Mouse (Mus musculus) heart, embryonic 12.5 days (tissue): ENCODE data around the gene Vsnl1. TPM values are rescaled to one million over a fixed set of nuclear protein-coding genes. Genes with fewer than 3 reads are reported as not detected.

ENCODE experiments used
- ATAC-seq: fragments of 200-750 bp; cut with Nextera tagmentation; 2 replicates; pipeline ENCODE4 v1.8.0; 2017; ENCODE audit warnings: moderate TSS enrichment, moderate library complexity; ENCODE audit not compliant: insufficient number of reproducible peaks, low FRiP score
- H3K27ac ChIP-seq: fragments of 300-500 bp; sonication (generic); 2 replicates; pipeline ENCODE4 v1.5.1; 2016; ENCODE audit warnings: mild to moderate bottlenecking, moderate library complexity; ENCODE audit not compliant: poor library complexity, severe bottlenecking
- H3K27me3 ChIP-seq: fragments of 300-500 bp; sonication (generic); replicated peaks from 2 replicates; pipeline ENCODE4 v1.6.1; 2016; ENCODE audit warnings: mild to moderate bottlenecking, moderate library complexity
- H3K36me3 ChIP-seq: fragments of 300-500 bp; sonication (generic); 2 replicates; pipeline ENCODE4 v1.6.1; 2016; ENCODE audit warnings: mild to moderate bottlenecking, moderate library complexity
- H3K4me1 ChIP-seq: fragments of 300-500 bp; sonication (generic); replicated peaks from 2 replicates; pipeline ENCODE4 v1.6.1; 2016; ENCODE audit warnings: mild to moderate bottlenecking
- H3K4me2 ChIP-seq: fragments of 300-500 bp; sonication (generic); 2 replicates; pipeline ENCODE4 v1.6.1; 2016; ENCODE audit warnings: mild to moderate bottlenecking, moderate library complexity
- H3K4me3 ChIP-seq: fragments of 300-500 bp; sonication (generic); 2 replicates; pipeline ENCODE4 v1.5.1; 2016; ENCODE audit warnings: mild to moderate bottlenecking
- H3K9ac ChIP-seq: fragments of 300-500 bp; sonication (generic); 2 replicates; pipeline ENCODE4 v1.6.1; 2016; ENCODE audit warnings: mild to moderate bottlenecking, moderate library complexity
- H3K9me3 ChIP-seq: fragments of 300-500 bp; sonication (generic); replicated peaks from 2 replicates; pipeline ENCODE4 v1.6.1; 2016; ENCODE audit warnings: mild to moderate bottlenecking, moderate library complexity
- WGBS: fragments of 180-500 bp; shearing (Covaris S2); methylation state at CpG from one replicate; pipeline ENCODE4 v1.1.7; 2016; 5-methylcytosine and 5-hydroxymethylcytosine counted together
- polyA plus RNA-seq: library from polyadenylated mRNA; unstranded; fragments of >200 nt; fragmentation: Nextera tagmentation; extraction: Ambion mirVana; gene quantifications from 2 replicates; pipeline ENCODE4 v1.2.1, GENCODE M21; 2016

Gene Vsnl1
- polyA plus RNA-seq, 1 experiment from 2014 or later, result 12.0 TPM

GRCm38 (mm10) chr12:11379396-11379795 is 57.0 kb downstream of the Vsnl1 start:
- 70% methylated on average over 2 of the region's 2 CpGs for WGBS

GRCm38 (mm10) chr12:11370056-11370455 is 66.4 kb downstream of the Vsnl1 start:
- Histone ChIP-seq H3K4me2 (no peak overlapping the region), H3K27ac (no peak overlapping the region), H3K27me3 (no peaks in the 10 kb centered on the region), H3K36me3 (no peaks in the 10 kb centered on the region), H3K9me3 (no peaks in the 10 kb centered on the region), H3K4me3 (no peak overlapping the region), H3K9ac (no peak overlapping the region), H3K4me1 (no peaks in the 10 kb centered on the region)
- WGBS, result 52% methylated on average over 4 of the region's 4 CpGs
- ATAC-seq, result no peak

More at GRCm38 (mm10) chr12:11379396-11379795, 57.0 kb downstream of the Vsnl1 start:
- Histone ChIP-seq H3K9ac (no peak overlapping the region), H3K27ac (no peak overlapping the region), H3K4me3 (no peak overlapping the region), H3K9me3 (no peaks in the 10 kb centered on the region), H3K27me3 (no peaks in the 10 kb centered on the region), H3K36me3 (no peaks in the 10 kb centered on the region), H3K4me2 (no peak overlapping the region), H3K4me1 (no peaks in the 10 kb centered on the region)
- ATAC-seq, result no peak

- no peaks in the 10 kb centered on the region for H3K4me1 ChIP-seq
- H3K9ac ChIP-seq, result no peak overlapping the region
- H3K4me2 ChIP-seq, result no peak overlapping the region
- H3K27me3 ChIP-seq, result no peaks in the 10 kb centered on the region
- 12% methylated on average over 3 of the region's 3 CpGs for WGBS
- no peaks in the 10 kb centered on the region for H3K9me3 ChIP-seq
- ATAC-seq, result no peak
- no peak overlapping the region for H3K27ac ChIP-seq
- H3K36me3 ChIP-seq, result no peaks in the 10 kb centered on the region
- H3K4me3 ChIP-seq, result no peak overlapping the region
Measured at GRCm38 (mm10) chr12:11367099-11367765, 69.2 kb downstream of the Vsnl1 start.

- no peaks in the 10 kb centered on the region for H3K36me3 ChIP-seq
Measured at GRCm38 (mm10) chr12:11364870-11365269, 71.5 kb downstream of the Vsnl1 start.

GRCm38 (mm10) chr12:11362435-11362834 is 74.0 kb downstream of the Vsnl1 start:
- ATAC-seq, result no peak

More at GRCm38 (mm10) chr12:11364870-11365269, 71.5 kb downstream of the Vsnl1 start:
- 52% methylated on average over 6 of the region's 6 CpGs for WGBS
- no peak overlapping the region for H3K9ac ChIP-seq
- no peaks in the 10 kb centered on the region for H3K4me1 ChIP-seq
- no peak overlapping the region for H3K27ac ChIP-seq
- no peaks in the 10 kb centered on the region for H3K27me3 ChIP-seq
- ATAC-seq, result no peak
- H3K4me3 ChIP-seq, result no peak overlapping the region
- H3K9me3 ChIP-seq, result no peaks in the 10 kb centered on the region
- H3K4me2 ChIP-seq, result no peak overlapping the region

GRCm38 (mm10) chr12:11350895-11351294 is 85.5 kb downstream of the Vsnl1 start:
- 33% methylated on average over 5 of the region's 5 CpGs for WGBS
- Histone ChIP-seq H3K9me3 (no peaks in the 10 kb centered on the region), H3K4me1 (0 out of 2 replicates have a peak, but pooled peaks cover 2% of the 10 kb centered on the region), H3K27me3 (no peaks in the 10 kb centered on the region), H3K36me3 (no peaks in the 10 kb centered on the region), H3K9ac (no peak overlapping the region), H3K4me3 (no peak overlapping the region), H3K4me2 (no peak overlapping the region), H3K27ac (no peak overlapping the region)
- ATAC-seq, result no peak

More at GRCm38 (mm10) chr12:11362435-11362834, 74.0 kb downstream of the Vsnl1 start:
- H3K9ac ChIP-seq, result no peak overlapping the region
- H3K4me3 ChIP-seq, result no peak overlapping the region
- no peaks in the 10 kb centered on the region for H3K4me1 ChIP-seq
- H3K36me3 ChIP-seq, result no peaks in the 10 kb centered on the region
- H3K4me2 ChIP-seq, result no peak overlapping the region
- H3K27ac ChIP-seq, result no peak overlapping the region
- no peaks in the 10 kb centered on the region for H3K27me3 ChIP-seq
- WGBS, result 91% methylated on average over 6 of the region's 6 CpGs
- H3K9me3 ChIP-seq, result no peaks in the 10 kb centered on the region

GRCm38 (mm10) chr12:11349870-11350269 is 86.5 kb downstream of the Vsnl1 start:
- WGBS, result 47% methylated on average over 5 of the region's 5 CpGs
- 0 out of 2 replicates have a peak, but pooled peaks cover 2% of the 10 kb centered on the region for H3K4me1 ChIP-seq

GRCm38 (mm10) chr12:11348423-11348822 is 88.0 kb downstream of the Vsnl1 start:
- WGBS, result 17% methylated on average over 1 of the region's 1 CpGs

More at GRCm38 (mm10) chr12:11349870-11350269, 86.5 kb downstream of the Vsnl1 start:
- Histone ChIP-seq H3K36me3 (no peaks in the 10 kb centered on the region), H3K4me3 (no peak overlapping the region), H3K9ac (no peak overlapping the region), H3K9me3 (no peaks in the 10 kb centered on the region), H3K27me3 (no peaks in the 10 kb centered on the region), H3K4me2 (no peak overlapping the region), H3K27ac (no peak overlapping the region)
- ATAC-seq, result no peak

GRCm38 (mm10) chr12:11345963-11346362 is 90.5 kb downstream of the Vsnl1 start:
- no peaks in the 10 kb centered on the region for H3K36me3 ChIP-seq
- H3K4me2 ChIP-seq, result no peak overlapping the region
- H3K9me3 ChIP-seq, result no peaks in the 10 kb centered on the region
- no peaks in the 10 kb centered on the region for H3K27me3 ChIP-seq
- 0 out of 2 replicates have a peak, but pooled peaks cover 2% of the 10 kb centered on the region for H3K4me1 ChIP-seq
- 60% methylated on average over 2 of the region's 2 CpGs for WGBS
- ATAC-seq, result no peak
- no peak overlapping the region for H3K4me3 ChIP-seq
- no peak overlapping the region for H3K27ac ChIP-seq
- no peak overlapping the region for H3K9ac ChIP-seq

More at GRCm38 (mm10) chr12:11348423-11348822, 88.0 kb downstream of the Vsnl1 start:
- no peak overlapping the region for H3K9ac ChIP-seq
- no peaks in the 10 kb centered on the region for H3K27me3 ChIP-seq
- H3K4me2 ChIP-seq, result no peak overlapping the region
- H3K4me1 ChIP-seq, result 0 out of 2 replicates have a peak, but pooled peaks cover 2% of the 10 kb centered on the region
- H3K9me3 ChIP-seq, result no peaks in the 10 kb centered on the region
- H3K4me3 ChIP-seq, result no peak overlapping the region
- no peaks in the 10 kb centered on the region for H3K36me3 ChIP-seq
- ATAC-seq, result no peak
- H3K27ac ChIP-seq, result no peak overlapping the region

- Histone ChIP-seq H3K36me3 (no peaks in the 10 kb centered on the region), H3K9me3 (no peaks in the 10 kb centered on the region), H3K4me2 (no peak overlapping the region), H3K4me1 (no peaks in the 10 kb centered on the region), H3K27ac (no peak overlapping the region), H3K4me3 (no peak overlapping the region), H3K27me3 (no peaks in the 10 kb centered on the region), H3K9ac (no peak overlapping the region)
- 67% methylated on average over 6 of the region's 6 CpGs for WGBS
- ATAC-seq, result no peak
Measured at GRCm38 (mm10) chr12:11342020-11342600, 94.3 kb downstream of the Vsnl1 start.

GRCm38 (mm10) chr12:11338251-11338650 is 98.2 kb downstream of the Vsnl1 start:
- Histone ChIP-seq H3K27ac (no peak overlapping the region), H3K27me3 (no peaks in the 10 kb centered on the region), H3K4me1 (no peaks in the 10 kb centered on the region), H3K9me3 (no peaks in the 10 kb centered on the region), H3K36me3 (no peaks in the 10 kb centered on the region), H3K9ac (no peak overlapping the region), H3K4me3 (no peak overlapping the region), H3K4me2 (no peak overlapping the region)
- WGBS, result 77% methylated on average over 2 of the region's 2 CpGs
- ATAC-seq, result no peak
